Mouse (Mus musculus): ENCODE data around the gene Copg1.
A peak's percentile ranks its signal among the peaks of the same experiment; 100 is the strongest.

Gene Copg1

GRCm38 (mm10) chr6:87887594-87888233 lies at the start of gene Copg1:
TSS of gene Copg1 (plus strand) at chr6:87887814.
- peak; percentile 100 for DNase-seq

- peak; percentile 88 for DNase-seq
These were observed 48.9 kb upstream of the Copg1 start, which contains the start of gene Isy1 for GRCm38 (mm10) chr6:87838551-87839197. TSS of gene Isy1 (minus strand) at chr6:87838798.

GRCm38 (mm10) chr6:87839797-87840341 lies 47.7 kb upstream of the Copg1 start:
- DNase-seq: no peak

GRCm38 (mm10) chr6:87841635-87842034 lies 46.0 kb upstream of the Copg1 start:
- DNase-seq: no peak

- DNase-seq: no peak
These were observed 45.4 kb upstream of the Copg1 start for GRCm38 (mm10) chr6:87842254-87842653.

- DNase-seq: no peak
These were observed 42.5 kb upstream of the Copg1 start for GRCm38 (mm10) chr6:87845031-87845695.

- DNase-seq: no peak
These were observed 40.8 kb upstream of the Copg1 start for GRCm38 (mm10) chr6:87846813-87847212.

- no peak for DNase-seq
These were observed 37.8 kb upstream of the Copg1 start for GRCm38 (mm10) chr6:87849780-87850154.

GRCm38 (mm10) chr6:87850155-87850899 lies 37.3 kb upstream of the Copg1 start:
- DNase-seq: peak; percentile 49

GRCm38 (mm10) chr6:87850900-87851614 lies 36.6 kb upstream of the Copg1 start, which contains the start of gene Cnbp:
TSS of gene Cnbp (minus strand) at chr6:87851106.
- DNase-seq: peak; percentile 96

- no peak for DNase-seq
These were observed 35.7 kb upstream of the Copg1 start for GRCm38 (mm10) chr6:87851871-87852270.

GRCm38 (mm10) chr6:87853446-87853845 lies 34.2 kb upstream of the Copg1 start:
- DNase-seq: no peak

- DNase-seq: no peak
These were observed 30.5 kb upstream of the Copg1 start for GRCm38 (mm10) chr6:87857071-87857470.

- no peak for DNase-seq
These were observed 21.4 kb upstream of the Copg1 start for GRCm38 (mm10) chr6:87866211-87866610.

- DNase-seq: no peak
These were observed 20.4 kb upstream of the Copg1 start for GRCm38 (mm10) chr6:87867256-87867655.

- peak; percentile 11 for DNase-seq
These were observed 18.6 kb upstream of the Copg1 start for GRCm38 (mm10) chr6:87868871-87869506.

GRCm38 (mm10) chr6:87870440-87870839 lies 17.2 kb upstream of the Copg1 start:
- no peak for DNase-seq

GRCm38 (mm10) chr6:87871240-87871639 lies 16.4 kb upstream of the Copg1 start:
- DNase-seq: no peak

GRCm38 (mm10) chr6:87873104-87873503 lies 14.5 kb upstream of the Copg1 start:
- DNase-seq: no peak

- DNase-seq: no peak
These were observed 13.7 kb upstream of the Copg1 start for GRCm38 (mm10) chr6:87873963-87874362.

- DNase-seq: no peak
These were observed 12.5 kb upstream of the Copg1 start for GRCm38 (mm10) chr6:87875083-87875482.

GRCm38 (mm10) chr6:87875562-87875961 lies 12.1 kb upstream of the Copg1 start:
- DNase-seq: no peak
